Mouse (Mus musculus) ovary, adult 18-20 months (tissue): Measurements from ENCODE around the gene Ankrd27.
"Not testable (repeated sequence)": the region's sequence is repeated elsewhere in the genome, so short reads cannot be mapped to it uniquely, and the experiment has no call there.

Source experiments
- DNase-seq: peaks from one replicate; pipeline ENCODE4 v3.0.0; 2022; ENCODE audit warnings: low spot score, mixed read lengths

Ankrd27 gene

DNA sequence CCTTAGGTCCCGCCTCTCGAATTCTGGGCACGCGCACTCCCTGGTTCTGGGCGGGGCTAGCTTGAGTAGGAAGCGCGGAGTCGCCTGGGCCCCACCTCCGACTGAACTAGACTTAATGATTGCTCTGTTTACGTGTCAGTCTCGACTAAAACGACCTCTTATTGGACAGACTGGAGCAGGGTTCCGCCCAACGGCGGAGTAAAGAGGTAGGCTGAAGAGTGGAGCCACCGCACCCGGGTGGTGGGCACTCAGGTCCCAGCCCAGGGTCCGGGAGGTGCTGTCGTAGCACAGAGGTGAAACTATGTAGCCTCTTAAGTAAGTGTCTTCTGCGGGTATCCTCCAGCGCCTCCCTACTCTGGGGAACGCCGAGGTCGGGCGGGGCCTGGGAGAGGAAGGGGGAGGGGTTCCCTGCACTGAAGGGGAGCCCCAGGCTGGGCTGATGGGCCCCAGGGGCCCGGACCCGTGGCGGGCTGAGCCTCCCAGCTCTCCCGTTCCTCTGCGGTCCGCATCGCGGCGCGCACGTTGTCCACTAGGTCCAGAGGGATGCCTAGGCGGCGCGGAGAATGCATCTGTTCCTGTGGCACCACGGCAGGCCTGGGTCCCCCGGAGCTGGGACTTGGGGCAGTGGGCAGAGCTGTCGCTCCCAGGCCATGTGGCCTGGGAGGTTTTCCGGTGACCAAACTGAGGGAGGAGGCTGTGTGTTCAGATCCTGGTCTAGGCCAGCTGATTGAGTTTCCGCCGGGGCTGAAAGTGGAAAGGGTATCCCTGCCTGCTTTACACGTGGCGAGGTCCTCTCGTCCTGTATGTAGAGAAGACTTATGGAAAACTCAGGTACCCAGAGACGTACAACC lies at the start of gene Ankrd27:
TSS of gene Ankrd27 (plus strand) at position 190 of the 851 bp plus-strand sequence.
- peak; percentile 92 for DNase-seq

GRCm38 (mm10) chr7:35537562-35537961 lies 48.5 kb upstream of the Ankrd27 start, which contains the start of gene Tdrd12:
Gene Tdrd12, minus strand, starts transcription at chr7:35537745.
- no peak for DNase-seq

GRCm38 (mm10) chr7:35545881-35546280 lies 40.2 kb upstream of the Ankrd27 start:
- no peak for DNase-seq

GRCm38 (mm10) chr7:35553751-35554604 lies 32.1 kb upstream of the Ankrd27 start:
- DNase-seq = no peak

DNA sequence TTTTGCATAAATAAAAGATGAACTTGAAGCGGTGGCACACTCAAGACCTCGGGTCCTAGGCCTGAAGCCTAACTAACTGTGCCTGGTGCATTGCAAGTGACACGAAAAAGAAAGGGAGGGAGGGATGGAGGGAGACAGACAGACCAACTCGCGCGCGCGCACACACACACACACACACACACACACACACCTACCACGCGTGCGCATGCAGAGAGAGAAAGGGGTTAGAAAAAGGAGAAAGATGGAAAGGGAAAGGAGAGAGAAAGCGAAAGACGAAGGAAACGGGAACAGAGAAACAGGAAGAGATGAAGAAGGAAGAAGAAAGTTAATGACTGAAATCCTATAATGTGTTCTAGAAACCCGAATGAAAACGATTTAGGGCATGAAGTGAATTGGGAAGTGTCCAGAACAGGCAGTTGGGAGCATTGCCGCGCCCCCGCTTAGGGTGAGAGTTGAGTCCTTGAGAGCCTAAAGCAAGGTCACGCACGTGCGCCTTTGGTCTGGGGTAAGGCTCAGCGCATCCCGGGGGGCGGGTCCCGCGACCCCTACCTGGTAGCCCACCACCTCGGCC lies 31.4 kb upstream of the Ankrd27 start:
- no peak for DNase-seq

GRCm38 (mm10) chr7:35555224-35556204 lies 30.5 kb upstream of the Ankrd27 start:
- peak; percentile 86 for DNase-seq

DNA sequence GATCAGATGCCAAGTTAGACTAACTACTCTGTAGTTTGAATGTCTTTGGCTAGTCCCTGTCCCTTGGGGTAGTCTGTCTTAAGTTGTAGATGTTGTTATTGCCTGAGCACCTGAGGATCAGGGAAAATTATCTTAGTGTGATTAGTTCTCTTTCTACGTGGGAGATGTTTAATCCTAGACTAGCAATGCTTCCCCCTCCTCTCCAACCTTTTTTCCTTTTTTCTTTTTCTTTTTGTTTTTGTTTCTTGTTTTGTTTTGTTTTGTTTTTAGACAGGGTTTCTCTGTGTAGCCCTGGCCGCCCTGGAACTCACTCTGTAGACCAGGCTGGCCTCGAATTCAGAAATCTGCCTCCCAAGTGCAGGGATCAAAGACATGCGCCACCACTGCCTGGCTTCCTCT lies 29.8 kb upstream of the Ankrd27 start, which contains the start of gene Nudt19:
TSS of gene Nudt19 (minus strand) at position 100 of the 399 bp plus-strand sequence.
- DNase-seq = no peak

GRCm38 (mm10) chr7:35556905-35557304 lies 29.1 kb upstream of the Ankrd27 start:
- no peak for DNase-seq

GRCm38 (mm10) chr7:35557577-35557976 lies 28.5 kb upstream of the Ankrd27 start:
- DNase-seq = no peak

GRCm38 (mm10) chr7:35558681-35559080 lies 27.4 kb upstream of the Ankrd27 start:
- no peak for DNase-seq

DNA sequence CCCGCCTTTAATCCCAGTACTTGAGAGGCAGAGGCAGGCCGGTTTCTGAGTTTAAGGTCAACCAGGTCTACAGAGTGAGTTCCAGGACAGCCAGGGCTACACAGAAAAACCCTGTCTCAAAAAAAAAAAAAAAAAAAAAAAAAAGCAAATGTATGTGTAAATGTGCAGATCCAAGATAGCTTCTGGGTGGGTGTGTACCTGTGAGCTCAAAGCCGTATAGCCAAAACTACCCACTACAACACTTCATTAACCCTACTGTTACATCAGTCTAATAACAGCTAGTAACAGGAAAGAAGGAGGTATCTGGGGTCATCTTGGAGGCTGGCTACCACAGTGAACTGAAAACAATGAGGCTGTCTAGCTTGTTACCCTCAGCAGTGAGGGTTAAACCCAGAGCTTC lies 26.2 kb upstream of the Ankrd27 start:
- DNase-seq = no peak

DNA sequence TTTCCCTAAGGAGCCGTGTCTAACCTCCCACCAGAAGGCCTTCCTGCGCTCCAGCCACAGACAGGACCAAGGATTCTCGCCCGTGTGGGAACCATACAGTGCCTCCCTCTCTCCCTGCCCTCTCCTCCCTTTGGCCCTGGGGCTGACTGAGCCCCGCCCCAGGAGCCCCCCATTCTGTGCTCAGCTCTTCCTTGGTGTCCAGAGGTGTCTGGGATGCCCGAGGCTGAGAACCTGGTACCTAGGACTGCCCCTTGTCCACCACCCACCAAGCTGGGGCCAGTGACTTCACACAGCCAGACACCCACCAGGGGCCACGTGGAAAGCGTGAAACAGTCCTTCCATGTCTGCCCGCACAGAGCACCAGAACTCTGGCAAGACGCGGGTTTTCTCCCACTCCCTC lies 23.0 kb upstream of the Ankrd27 start:
- DNase-seq = no peak

GRCm38 (mm10) chr7:35564067-35564865 lies 21.8 kb upstream of the Ankrd27 start:
- DNase-seq = no peak

DNA sequence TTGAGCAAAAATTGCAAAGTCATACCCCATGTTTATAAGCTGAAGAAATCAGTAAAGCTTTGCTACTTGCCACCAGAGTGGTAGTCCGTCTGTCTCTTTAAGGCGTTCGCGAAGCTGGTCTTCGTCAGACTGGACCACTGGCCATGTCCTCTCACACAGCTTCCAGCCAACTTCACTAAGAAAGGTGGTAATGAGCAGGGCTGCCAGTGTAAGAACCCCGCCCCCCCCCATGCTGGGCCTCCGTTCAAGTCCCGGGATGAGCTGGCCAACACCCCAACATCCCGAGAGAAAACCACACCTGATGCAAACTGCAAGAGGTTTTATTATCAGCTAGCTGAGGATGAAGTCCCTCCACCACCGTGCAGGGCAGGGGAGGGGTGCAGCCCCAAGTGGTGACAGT lies 21.2 kb upstream of the Ankrd27 start:
- not testable (repeated sequence) for DNase-seq

- not testable (repeated sequence) for DNase-seq
These were observed 20.1 kb upstream of the Ankrd27 start for GRCm38 (mm10) chr7:35565965-35566364.

- DNase-seq = not testable (repeated sequence)
These were observed 16.3 kb upstream of the Ankrd27 start for GRCm38 (mm10) chr7:35569724-35570123.

GRCm38 (mm10) chr7:35570883-35571282 lies 15.2 kb upstream of the Ankrd27 start:
- not testable (repeated sequence) for DNase-seq

DNA sequence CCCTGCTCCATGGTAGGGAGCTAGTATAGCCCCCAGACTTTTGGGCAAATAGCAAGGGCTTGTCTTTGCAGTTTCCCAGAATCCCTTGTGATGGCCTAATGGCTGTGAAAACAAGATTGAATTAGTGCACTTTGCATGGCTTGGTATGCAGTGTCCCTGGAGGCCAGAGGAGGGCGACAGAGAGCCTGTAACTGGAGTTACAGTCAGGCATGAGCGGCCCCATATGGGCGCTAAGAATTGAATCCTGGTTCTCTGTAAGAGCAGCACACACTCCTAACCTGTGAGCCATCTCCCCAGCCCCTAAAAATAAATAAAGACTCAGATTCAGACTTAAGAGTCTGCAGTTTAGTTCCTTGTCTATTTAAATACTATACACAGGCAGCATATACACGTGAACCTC lies 6.2 kb upstream of the Ankrd27 start:
- DNase-seq = no peak

GRCm38 (mm10) chr7:35582719-35583118 lies 3.3 kb upstream of the Ankrd27 start:
- DNase-seq = no peak

DNA sequence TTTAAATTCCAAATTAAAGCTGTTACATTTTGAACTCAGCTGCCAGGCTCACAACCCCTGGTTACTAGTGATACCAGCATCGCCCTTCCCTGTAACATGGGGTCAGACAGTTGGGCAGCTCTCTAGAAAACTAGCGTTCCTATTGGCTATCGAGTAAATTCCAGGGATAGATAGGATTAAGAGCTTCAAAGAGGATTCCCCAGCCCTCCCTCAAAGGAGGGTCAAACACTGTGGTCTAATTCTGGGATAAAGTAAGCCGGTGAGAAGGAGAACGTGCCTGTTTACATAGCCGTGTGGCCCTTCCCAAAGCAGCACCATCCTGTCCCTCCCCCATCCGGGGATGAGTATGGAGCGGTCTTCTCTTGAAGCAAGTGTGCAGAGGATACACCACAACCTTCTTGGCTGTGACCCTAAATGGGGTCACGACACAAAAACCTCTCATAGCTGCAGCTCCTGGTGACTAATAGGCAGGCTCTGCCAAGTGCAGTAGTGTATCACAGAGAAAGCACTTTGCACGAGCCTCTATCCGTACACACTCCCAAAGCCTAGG lies 2.5 kb upstream of the Ankrd27 start:
- no peak for DNase-seq
